Mouse (Mus musculus) midbrain, embryonic 12.5 days (tissue): ENCODE data around the gene Ndufs3. TPM values are rescaled to one million over a fixed set of nuclear protein-coding genes. Genes with fewer than 3 reads are reported as not detected.

Experiments
- ATAC-seq: fragments of 200-750 bp; cut with Nextera tagmentation; 2 replicates; pipeline ENCODE4 v1.8.0; 2017; ENCODE audit warnings: low read depth, moderate TSS enrichment, moderate library complexity; ENCODE audit not compliant: low FRiP score
- H3K27ac ChIP-seq: fragments of 300-500 bp; sonication (generic); replicated peaks from 2 replicates; pipeline ENCODE4 v1.5.1; 2016; ENCODE audit warnings: mild to moderate bottlenecking
- H3K27me3 ChIP-seq: fragments of 300-500 bp; sonication (generic); 2 replicates; pipeline ENCODE4 v1.6.1; 2016; ENCODE audit warnings: mild to moderate bottlenecking
- H3K36me3 ChIP-seq: fragments of 300-500 bp; sonication (generic); 2 replicates; pipeline ENCODE4 v1.6.1; 2016
- H3K4me1 ChIP-seq: fragments of 300-500 bp; sonication (generic); 2 replicates; pipeline ENCODE4 v1.6.1; 2016
- H3K4me2 ChIP-seq: fragments of 300-500 bp; sonication (generic); replicated peaks from 2 replicates; pipeline ENCODE4 v1.6.1; 2016; ENCODE audit warnings: mild to moderate bottlenecking, moderate library complexity
- H3K4me3 ChIP-seq: fragments of 300-500 bp; sonication (generic); 2 replicates; pipeline ENCODE4 v1.5.1; 2016; ENCODE audit warnings: mild to moderate bottlenecking
- H3K9ac ChIP-seq: fragments of 300-500 bp; sonication (generic); replicated peaks from 2 replicates; pipeline ENCODE4 v1.6.1; 2016; ENCODE audit warnings: mild to moderate bottlenecking, moderate library complexity
- H3K9me3 ChIP-seq: fragments of 300-500 bp; sonication (generic); 2 replicates; pipeline ENCODE4 v1.6.1; 2016; ENCODE audit warnings: mild to moderate bottlenecking
- WGBS: fragments of 180-500 bp; shearing (Covaris S2); methylation state at CpG from one replicate; pipeline ENCODE4 v1.1.7; 2016; 5-methylcytosine and 5-hydroxymethylcytosine counted together
- polyA plus RNA-seq: library from polyadenylated mRNA; unstranded; fragments of >200 nt; fragmentation: Nextera tagmentation; extraction: Ambion mirVana; gene quantifications from 2 replicates; pipeline ENCODE4 v1.2.1, GENCODE M21; 2016

The Ndufs3 gene
- polyA plus RNA-seq, 1 experiment from 2014 or later, result 196 TPM

GRCm38 (mm10) chr2:90846171-90846570 lies 58.5 kb downstream of the Ndufs3 start:
- Histone ChIP-seq H3K27me3 (no peaks in the 10 kb centered on the region), H3K4me3 (peak overlapping the region; percentile 86), H3K27ac (peak overlapping the region; percentile 65; the same call in 1 of the 2 replicates), H3K4me1 (peaks cover 15% of the 10 kb centered on the region), H3K9me3 (no peaks in the 10 kb centered on the region), H3K9ac (peak overlapping the region; percentile 49; the same call in 1 of the 2 replicates), H3K36me3 (peaks cover 11% of the 10 kb centered on the region), H3K4me2 (peak overlapping the region; percentile 63)
- no peak for ATAC-seq
- 49% methylated on average over 6 of the region's 6 CpGs for WGBS

- no peak for ATAC-seq
- Histone ChIP-seq H3K9me3 (no peaks in the 10 kb centered on the region), H3K27ac (no peak overlapping the region), H3K9ac (no peak overlapping the region), H3K27me3 (no peaks in the 10 kb centered on the region), H3K4me1 (peaks cover 15% of the 10 kb centered on the region), H3K36me3 (peaks cover 2% of the 10 kb centered on the region), H3K4me3 (no peak overlapping the region), H3K4me2 (no peak overlapping the region)
- 80% methylated on average over 5 of the region's 5 CpGs for WGBS
Observed at GRCm38 (mm10) chr2:90845234-90845633, 59.4 kb downstream of the Ndufs3 start.

Other genes with a start within 250 kb of the Ndufs3 start
- 47.8 and 50.1 TPM in 2 replicates for gene Nup160, start 227.6 kb downstream of the Ndufs3 start, polyA plus RNA-seq
- 166 and 169 TPM in 2 replicates for gene Fnbp4, start 159.5 kb downstream of the Ndufs3 start, polyA plus RNA-seq
- 0.25 and 0.41 TPM in 2 replicates for gene Agbl2, start 122.1 kb downstream of the Ndufs3 start, polyA plus RNA-seq
- gene Mtch2, start 57.7 kb downstream of the Ndufs3 start, polyA plus RNA-seq, result 207 and 209 TPM in 2 replicates
- gene C1qtnf4, start 19.0 kb downstream of the Ndufs3 start, polyA plus RNA-seq, result 29.2 and 32.9 TPM in 2 replicates
- gene Kbtbd4, start 87 bp downstream of the Ndufs3 start, polyA plus RNA-seq, result 53.5 and 54.5 TPM in 2 replicates
- gene Celf1, start 35.6 kb upstream of the Ndufs3 start, polyA plus RNA-seq, result 167 and 178 TPM in 2 replicates
- 0.94 and 1.4 TPM in 2 replicates for gene Rapsn, start 130.8 kb upstream of the Ndufs3 start, polyA plus RNA-seq
- 283 and 291 TPM in 2 replicates for gene Psmc3, start 149.2 kb upstream of the Ndufs3 start, polyA plus RNA-seq
- 29.4 and 30.8 TPM in 2 replicates for gene Slc39a13, start 165.6 kb upstream of the Ndufs3 start, polyA plus RNA-seq
- gene Spi1, start 177.6 kb upstream of the Ndufs3 start, polyA plus RNA-seq, result 3.3 and 4.8 TPM in 2 replicates
- 0.16 and 0.32 TPM in 2 replicates for gene Mybpc3, start 213.3 kb upstream of the Ndufs3 start, polyA plus RNA-seq